Mouse (Mus musculus) cerebellum, adult 2 months (tissue): Measurements from ENCODE around the gene 0610012G03Rik.

Experiments used
- CTCF ChIP-seq: fragments of 200-500 bp; IDR thresholded peaks from 2 replicates; pipeline ENCODE4 v1.5.1; 2011; ENCODE audit warnings: low read depth, mild to moderate bottlenecking, control low read depth, low read length, moderate library complexity, borderline replicate concordance; ENCODE audit not compliant: insufficient read depth
- POLR2A ChIP-seq: fragments of 200-500 bp; IDR thresholded peaks from 2 replicates; pipeline ENCODE4 v1.6.1; 2011; ENCODE audit warnings: low read length, control low read depth, borderline replicate concordance; ENCODE audit not compliant: insufficient read depth

- no peak for TF ChIP-seq POLR2A
- no peak for TF ChIP-seq CTCF
Observed at GRCm38 (mm10) chr16:31917776-31918175, 30.5 kb downstream of the 0610012G03Rik start.
